Mouse (Mus musculus) heart, embryonic 12.5 days (tissue): ENCODE results near the gene Flt1. TPM values are rescaled to one million over a fixed set of nuclear protein-coding genes. Genes with fewer than 3 reads are reported as not detected.
A peak's percentile ranks its signal among the peaks of the same experiment; 100 is the strongest.

Experiments
- ATAC-seq: fragments of 200-750 bp; cut with Nextera tagmentation; 2 replicates; pipeline ENCODE4 v1.8.0; 2017; ENCODE audit warnings: moderate TSS enrichment, moderate library complexity; ENCODE audit not compliant: insufficient number of reproducible peaks, low FRiP score
- H3K27ac ChIP-seq: fragments of 300-500 bp; sonication (generic); 2 replicates; pipeline ENCODE4 v1.5.1; 2016; ENCODE audit warnings: mild to moderate bottlenecking, moderate library complexity; ENCODE audit not compliant: poor library complexity, severe bottlenecking
- H3K27me3 ChIP-seq: fragments of 300-500 bp; sonication (generic); replicated peaks from 2 replicates; pipeline ENCODE4 v1.6.1; 2016; ENCODE audit warnings: mild to moderate bottlenecking, moderate library complexity
- H3K36me3 ChIP-seq: fragments of 300-500 bp; sonication (generic); 2 replicates; pipeline ENCODE4 v1.6.1; 2016; ENCODE audit warnings: mild to moderate bottlenecking, moderate library complexity
- H3K4me1 ChIP-seq: fragments of 300-500 bp; sonication (generic); replicated peaks from 2 replicates; pipeline ENCODE4 v1.6.1; 2016; ENCODE audit warnings: mild to moderate bottlenecking
- H3K4me2 ChIP-seq: fragments of 300-500 bp; sonication (generic); 2 replicates; pipeline ENCODE4 v1.6.1; 2016; ENCODE audit warnings: mild to moderate bottlenecking, moderate library complexity
- H3K4me3 ChIP-seq: fragments of 300-500 bp; sonication (generic); 2 replicates; pipeline ENCODE4 v1.5.1; 2016; ENCODE audit warnings: mild to moderate bottlenecking
- H3K9ac ChIP-seq: fragments of 300-500 bp; sonication (generic); 2 replicates; pipeline ENCODE4 v1.6.1; 2016; ENCODE audit warnings: mild to moderate bottlenecking, moderate library complexity
- H3K9me3 ChIP-seq: fragments of 300-500 bp; sonication (generic); replicated peaks from 2 replicates; pipeline ENCODE4 v1.6.1; 2016; ENCODE audit warnings: mild to moderate bottlenecking, moderate library complexity
- WGBS: fragments of 180-500 bp; shearing (Covaris S2); methylation state at CpG from one replicate; pipeline ENCODE4 v1.1.7; 2016; 5-methylcytosine and 5-hydroxymethylcytosine counted together
- polyA plus RNA-seq: library from polyadenylated mRNA; unstranded; fragments of >200 nt; fragmentation: Nextera tagmentation; extraction: Ambion mirVana; gene quantifications from 2 replicates; pipeline ENCODE4 v1.2.1, GENCODE M21; 2016

Flt1 gene
- polyA plus RNA-seq, 1 experiment from 2014 or later: 27.8 TPM

GRCm38 (mm10) chr5:147698044-147698443 lies 27.8 kb downstream of the Flt1 start:
- Histone ChIP-seq H3K9ac (no peak overlapping the region), H3K36me3 (peaks cover 13% of the 10 kb centered on the region), H3K27me3 (no peaks in the 10 kb centered on the region), H3K4me2 (peak overlapping the region; percentile 45), H3K4me3 (no peak overlapping the region), H3K9me3 (peaks cover 5% of the 10 kb centered on the region; the same call in 1 of the 2 replicates), H3K27ac (no peak overlapping the region), H3K4me1 (0 out of 2 replicates have a peak, but pooled peaks cover 4% of the 10 kb centered on the region)
- 38% methylated on average over 13 of the region's 13 CpGs for WGBS
- no peak for ATAC-seq

GRCm38 (mm10) chr5:147697165-147697564 lies 28.6 kb downstream of the Flt1 start:
- Histone ChIP-seq H3K27ac (no peak overlapping the region), H3K4me1 (0 out of 2 replicates have a peak, but pooled peaks cover 4% of the 10 kb centered on the region), H3K4me2 (no peak overlapping the region), H3K9ac (no peak overlapping the region), H3K9me3 (peaks cover 8% of the 10 kb centered on the region), H3K4me3 (no peak overlapping the region), H3K27me3 (no peaks in the 10 kb centered on the region), H3K36me3 (peaks cover 21% of the 10 kb centered on the region)
- no peak for ATAC-seq
- WGBS: 41% methylated on average over 5 of the region's 5 CpGs

- Histone ChIP-seq H3K9ac (no peak overlapping the region), H3K27ac (no peak overlapping the region), H3K9me3 (peaks cover 8% of the 10 kb centered on the region), H3K36me3 (peaks cover 21% of the 10 kb centered on the region), H3K4me1 (no peaks in the 10 kb centered on the region), H3K27me3 (no peaks in the 10 kb centered on the region), H3K4me3 (no peak overlapping the region), H3K4me2 (no peak overlapping the region)
- 74% methylated on average over 1 of the region's 1 CpGs for WGBS
- no peak for ATAC-seq
Measured at GRCm38 (mm10) chr5:147692622-147693021, 33.2 kb downstream of the Flt1 start.

- H3K27me3 ChIP-seq: no peaks in the 10 kb centered on the region
- no peak overlapping the region for H3K27ac ChIP-seq
- H3K4me3 ChIP-seq: no peak overlapping the region
- no peak overlapping the region for H3K4me2 ChIP-seq
- H3K36me3 ChIP-seq: peaks cover 6% of the 10 kb centered on the region; the same call in 1 of the 2 replicates
- no peak overlapping the region for H3K9ac ChIP-seq
- no peaks in the 10 kb centered on the region for H3K9me3 ChIP-seq
- peaks cover 12% of the 10 kb centered on the region for H3K4me1 ChIP-seq
- ATAC-seq: no peak
- 81% methylated on average over 12 of the region's 12 CpGs for WGBS
Measured at GRCm38 (mm10) chr5:147683707-147684323, 42.0 kb downstream of the Flt1 start.

GRCm38 (mm10) chr5:147681224-147681623 lies 44.6 kb downstream of the Flt1 start:
- H3K27ac ChIP-seq: peak overlapping the region; percentile 30
- H3K36me3 ChIP-seq: peaks cover 13% of the 10 kb centered on the region
- H3K9ac ChIP-seq: peak overlapping the region; percentile 40; the same call in 1 of the 2 replicates
- peak; percentile 58; the same call in 1 of the 2 replicates for ATAC-seq
- H3K9me3 ChIP-seq: no peaks in the 10 kb centered on the region
- H3K4me2 ChIP-seq: peak overlapping the region; percentile 45
- H3K27me3 ChIP-seq: no peaks in the 10 kb centered on the region
- WGBS: 19% methylated on average over 10 of the region's 10 CpGs
- no peak overlapping the region for H3K4me3 ChIP-seq
- peaks cover 12% of the 10 kb centered on the region for H3K4me1 ChIP-seq

GRCm38 (mm10) chr5:147680711-147681110 lies 45.1 kb downstream of the Flt1 start:
- ATAC-seq: no peak
- H3K4me3 ChIP-seq: no peak overlapping the region
- H3K27ac ChIP-seq: no peak overlapping the region
- 71% methylated on average over 5 of the region's 5 CpGs for WGBS
- H3K9ac ChIP-seq: no peak overlapping the region
- peaks cover 13% of the 10 kb centered on the region for H3K36me3 ChIP-seq
- no peaks in the 10 kb centered on the region for H3K9me3 ChIP-seq
- no peaks in the 10 kb centered on the region for H3K27me3 ChIP-seq
- no peak overlapping the region for H3K4me2 ChIP-seq
- peaks cover 12% of the 10 kb centered on the region for H3K4me1 ChIP-seq

GRCm38 (mm10) chr5:147679316-147679715 lies 46.5 kb downstream of the Flt1 start:
- Histone ChIP-seq H3K4me1 (peaks cover 12% of the 10 kb centered on the region), H3K4me3 (no peak overlapping the region), H3K27me3 (no peaks in the 10 kb centered on the region), H3K4me2 (no peak overlapping the region), H3K9ac (no peak overlapping the region), H3K27ac (no peak overlapping the region), H3K9me3 (no peaks in the 10 kb centered on the region), H3K36me3 (peaks cover 17% of the 10 kb centered on the region)
- WGBS: 81% methylated on average over 12 of the region's 12 CpGs
- ATAC-seq: no peak

- no peak overlapping the region for H3K4me2 ChIP-seq
- WGBS: 57% methylated on average over 5 of the region's 5 CpGs
- no peak for ATAC-seq
Measured at GRCm38 (mm10) chr5:147675791-147676190, 50.0 kb downstream of the Flt1 start.

GRCm38 (mm10) chr5:147671765-147672424 lies 53.9 kb downstream of the Flt1 start:
- 0 out of 2 replicates have a peak overlapping the region, but pooled peaks have one; percentile 14 for H3K27ac ChIP-seq
- H3K4me3 ChIP-seq: no peak overlapping the region
- peaks cover 4% of the 10 kb centered on the region; the same call in 1 of the 2 replicates for H3K4me1 ChIP-seq
- peaks cover 8% of the 10 kb centered on the region for H3K9me3 ChIP-seq
- no peak overlapping the region for H3K4me2 ChIP-seq
- no peaks in the 10 kb centered on the region for H3K27me3 ChIP-seq
- no peak overlapping the region for H3K9ac ChIP-seq
- WGBS: 69% methylated on average over 19 of the region's 19 CpGs
- ATAC-seq: peak; percentile 42
- peaks cover 21% of the 10 kb centered on the region for H3K36me3 ChIP-seq

More at GRCm38 (mm10) chr5:147675791-147676190, 50.0 kb downstream of the Flt1 start:
- H3K4me3 ChIP-seq: no peak overlapping the region
- no peak overlapping the region for H3K9ac ChIP-seq
- H3K4me1 ChIP-seq: peaks cover 4% of the 10 kb centered on the region; the same call in 1 of the 2 replicates
- H3K27ac ChIP-seq: no peak overlapping the region
- no peaks in the 10 kb centered on the region for H3K27me3 ChIP-seq
- H3K9me3 ChIP-seq: no peaks in the 10 kb centered on the region
- peaks cover 22% of the 10 kb centered on the region for H3K36me3 ChIP-seq

GRCm38 (mm10) chr5:147668637-147669344 lies 57.0 kb downstream of the Flt1 start:
- Histone ChIP-seq H3K27me3 (no peaks in the 10 kb centered on the region), H3K27ac (no peak overlapping the region), H3K9me3 (peaks cover 8% of the 10 kb centered on the region), H3K4me3 (no peak overlapping the region), H3K4me1 (peaks cover 4% of the 10 kb centered on the region; the same call in 1 of the 2 replicates), H3K9ac (no peak overlapping the region), H3K36me3 (peaks cover 15% of the 10 kb centered on the region), H3K4me2 (no peak overlapping the region)
- 80% methylated on average over 15 of the region's 15 CpGs for WGBS
- no peak for ATAC-seq

GRCm38 (mm10) chr5:147665946-147666345 lies 59.9 kb downstream of the Flt1 start:
- WGBS: 89% methylated on average over 13 of the region's 13 CpGs
- Histone ChIP-seq H3K4me2 (no peak overlapping the region), H3K27ac (no peak overlapping the region), H3K4me3 (no peak overlapping the region), H3K9ac (no peak overlapping the region), H3K36me3 (peaks cover 12% of the 10 kb centered on the region), H3K27me3 (no peaks in the 10 kb centered on the region), H3K9me3 (peaks cover 8% of the 10 kb centered on the region), H3K4me1 (peaks cover 7% of the 10 kb centered on the region; the same call in 1 of the 2 replicates)
- no peak for ATAC-seq
